Mouse (Mus musculus): ENCODE data around the gene Magoh. TPM values are rescaled to one million over a fixed set of nuclear protein-coding genes. Genes with fewer than 3 reads are reported as not detected.

Magoh gene
- 51.0 and 51.8 TPM in 2 replicates for polyA plus RNA-seq (2012; rRNA removed)

- DNase-seq (ENCODE audit: low read depth, low spot score), result peak; percentile 98
- 1% methylated on average over 48 of the region's 48 CpGs for WGBS
Measured at GRCm38 (mm10) chr4:107879254-107880050, at the start of gene Magoh. Magoh (plus strand) TSS chr4:107879755.

- DNase-seq (ENCODE audit: low read depth, low spot score), result no peak
- WGBS, result 89% methylated on average over 10 of the region's 10 CpGs
Measured at GRCm38 (mm10) chr4:107830189-107830588, 49.4 kb upstream of the Magoh start.

- DNase-seq (ENCODE audit: low read depth, low spot score), result no peak
- WGBS, result 85% methylated on average over 7 of the region's 7 CpGs
Measured at GRCm38 (mm10) chr4:107830821-107831221, 48.7 kb upstream of the Magoh start.

GRCm38 (mm10) chr4:107831678-107832077 lies 47.9 kb upstream of the Magoh start:
- 95% methylated on average over 6 of the region's 6 CpGs for whole genome bisulfite sequencing
- DNase-seq (ENCODE audit: low read depth, low spot score), result no peak

- 45% methylated on average over 5 of the region's 5 CpGs for WGBS
- no peak for DNase-seq (ENCODE audit: low read depth, low spot score)
Measured at GRCm38 (mm10) chr4:107833525-107833924, 46.0 kb upstream of the Magoh start.

GRCm38 (mm10) chr4:107834643-107835314 lies 44.8 kb upstream of the Magoh start:
- peak; percentile 18 for DNase-seq (ENCODE audit: low read depth, low spot score)
- 38% methylated on average over 22 of the region's 22 CpGs for WGBS

- DNase-seq (ENCODE audit: low read depth, low spot score), result no peak
- 45% methylated on average over 5 of the region's 5 CpGs for WGBS
Measured at GRCm38 (mm10) chr4:107835508-107835909, 44.0 kb upstream of the Magoh start.

- WGBS, result 78% methylated on average over 5 of the region's 5 CpGs
Measured at GRCm38 (mm10) chr4:107836758-107837157, 42.8 kb upstream of the Magoh start.

GRCm38 (mm10) chr4:107837910-107838309 lies 41.6 kb upstream of the Magoh start:
- WGBS, result 86% methylated on average over 3 of the region's 3 CpGs
- no peak for DNase-seq (ENCODE audit: low read depth, low spot score)

More at GRCm38 (mm10) chr4:107836758-107837157, 42.8 kb upstream of the Magoh start:
- DNase-seq (ENCODE audit: low read depth, low spot score), result no peak

- DNase-seq (ENCODE audit: low read depth, low spot score), result no peak
- WGBS, result 93% methylated on average over 8 of the region's 8 CpGs
Measured at GRCm38 (mm10) chr4:107843687-107844086, 35.9 kb upstream of the Magoh start.

GRCm38 (mm10) chr4:107844971-107845370 lies 34.6 kb upstream of the Magoh start:
- WGBS, result 3% methylated on average over 10 of the region's 10 CpGs
- peak; percentile 7 for DNase-seq (ENCODE audit: low read depth, low spot score)

GRCm38 (mm10) chr4:107846795-107847194 lies 32.8 kb upstream of the Magoh start:
- DNase-seq (ENCODE audit: low read depth, low spot score), result no peak
- 74% methylated on average over 7 of the region's 7 CpGs for WGBS

GRCm38 (mm10) chr4:107848546-107848945 lies 31.0 kb upstream of the Magoh start:
- no peak for DNase-seq (ENCODE audit: low read depth, low spot score)
- 82% methylated on average over 5 of the region's 5 CpGs for WGBS

GRCm38 (mm10) chr4:107849621-107850020 lies 29.9 kb upstream of the Magoh start:
- WGBS, result 71% methylated on average over 9 of the region's 9 CpGs
- no peak for DNase-seq (ENCODE audit: low read depth, low spot score)

GRCm38 (mm10) chr4:107850091-107850490 lies 29.5 kb upstream of the Magoh start:
- 89% methylated on average over 8 of the region's 8 CpGs for WGBS
- DNase-seq (ENCODE audit: low read depth, low spot score), result no peak

- DNase-seq (ENCODE audit: low read depth, low spot score), result no peak
- WGBS, result 66% methylated on average over 8 of the region's 8 CpGs
Measured at GRCm38 (mm10) chr4:107853333-107853732, 26.2 kb upstream of the Magoh start.

- WGBS, result 93% methylated on average over 7 of the region's 7 CpGs
- no peak for DNase-seq (ENCODE audit: low read depth, low spot score)
Measured at GRCm38 (mm10) chr4:107853836-107854235, 25.7 kb upstream of the Magoh start.

GRCm38 (mm10) chr4:107856958-107857686 lies 22.4 kb upstream of the Magoh start:
- no peak for DNase-seq (ENCODE audit: low read depth, low spot score)
- 76% methylated on average over 11 of the region's 11 CpGs for WGBS

- DNase-seq (ENCODE audit: low read depth, low spot score), result no peak
- 83% methylated on average over 7 of the region's 7 CpGs for WGBS
Measured at GRCm38 (mm10) chr4:107858995-107859394, 20.6 kb upstream of the Magoh start.

GRCm38 (mm10) chr4:107864866-107865265 lies 14.7 kb upstream of the Magoh start:
- WGBS, result 86% methylated on average over 4 of the region's 4 CpGs
- DNase-seq (ENCODE audit: low read depth, low spot score), result no peak
